Mouse (Mus musculus) spleen, adult 12 weeks (tissue): ENCODE measurements around the gene Cdc7.

ENCODE experiments used
- DNase-seq: peaks from one replicate; pipeline ENCODE4 v3.0.0; 2022; ENCODE audit warnings: low spot score

The Cdc7 gene

GRCm38 (mm10) chr5:107022064-107022428 lies 57.9 kb downstream of the Cdc7 start:
- no peak for DNase-seq

- no peak for DNase-seq
Measured at GRCm38 (mm10) chr5:107023951-107024350, 59.8 kb downstream of the Cdc7 start.

GRCm38 (mm10) chr5:107025371-107025770 lies 61.2 kb downstream of the Cdc7 start:
- no peak for DNase-seq

- no peak for DNase-seq
Measured at GRCm38 (mm10) chr5:107025809-107026208, 61.7 kb downstream of the Cdc7 start.

- no peak for DNase-seq
Measured at GRCm38 (mm10) chr5:107027616-107028015, 63.5 kb downstream of the Cdc7 start.

GRCm38 (mm10) chr5:107028557-107028956 lies 64.4 kb downstream of the Cdc7 start:
- DNase-seq = no peak

- DNase-seq = no peak
Measured at GRCm38 (mm10) chr5:107029801-107030200, 65.7 kb downstream of the Cdc7 start.

GRCm38 (mm10) chr5:107030821-107031220 lies 66.7 kb downstream of the Cdc7 start:
- DNase-seq = no peak
